Mouse (Mus musculus): ENCODE measurements at regions not wholly inside any gene's neighbourhood (a gene's known extent, or its start where the extent isn't known, plus 50 kb on each side); places are given as distances from the start of the nearest gene placed in this dataset.

DNA sequence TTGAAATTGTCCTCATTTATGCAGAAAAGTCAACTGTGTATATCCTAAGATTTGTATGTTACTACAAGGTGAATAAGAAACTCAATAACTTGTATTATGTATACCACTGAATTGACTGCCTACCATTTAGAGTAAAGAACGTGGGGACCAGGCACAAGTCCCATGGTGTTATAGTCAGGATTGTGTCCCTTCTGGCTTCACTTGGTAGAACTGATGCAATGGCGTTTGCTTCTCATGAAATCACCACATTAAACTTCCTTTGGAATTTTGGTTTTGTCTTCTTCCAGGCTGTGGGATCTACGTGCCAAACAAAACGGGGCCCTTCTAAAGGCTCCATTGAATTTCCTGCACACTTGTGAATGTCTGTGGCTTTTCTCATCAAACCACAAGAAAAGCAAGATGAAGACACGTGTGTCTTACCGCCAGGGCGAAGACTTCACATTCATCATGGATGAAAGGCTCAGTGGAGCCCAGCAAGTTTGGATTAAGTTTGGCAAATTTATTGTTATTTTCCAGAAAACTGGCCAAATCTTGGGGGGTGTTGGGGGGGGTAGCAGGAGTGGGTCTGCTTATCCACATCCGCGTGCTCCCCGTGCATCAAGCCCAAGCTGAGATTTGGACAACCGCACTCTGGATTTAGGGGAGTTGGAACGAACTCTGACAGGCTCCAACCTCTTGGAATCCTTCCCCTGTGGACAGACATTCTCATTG lies 353.3 kb downstream of the Ankrd50 start:
- DNase-seq (ENCODE audit: low read depth, low spot score), result no peak

DNA sequence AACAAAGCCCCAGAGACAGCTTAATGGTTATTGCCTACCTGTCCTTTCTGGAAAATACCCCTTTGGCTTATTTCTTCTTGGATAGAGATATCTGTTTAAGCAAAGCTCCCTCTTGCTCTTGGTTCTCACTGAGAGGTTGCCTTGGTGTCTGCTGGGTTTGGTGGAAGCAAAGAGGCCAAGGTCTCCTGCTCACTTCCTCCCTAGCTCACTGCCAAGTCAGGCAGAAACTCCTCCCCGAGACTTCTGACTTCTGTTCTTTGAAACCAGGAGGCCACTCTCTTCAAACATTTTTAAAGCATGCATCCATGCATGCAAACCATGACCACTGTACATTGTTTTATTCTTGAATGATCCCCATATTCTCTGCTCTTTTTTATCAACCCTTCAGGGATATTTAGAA lies 354.6 kb downstream of the Ankrd50 start:
- no peak for DNase-seq (ENCODE audit: low read depth, low spot score)

DNA sequence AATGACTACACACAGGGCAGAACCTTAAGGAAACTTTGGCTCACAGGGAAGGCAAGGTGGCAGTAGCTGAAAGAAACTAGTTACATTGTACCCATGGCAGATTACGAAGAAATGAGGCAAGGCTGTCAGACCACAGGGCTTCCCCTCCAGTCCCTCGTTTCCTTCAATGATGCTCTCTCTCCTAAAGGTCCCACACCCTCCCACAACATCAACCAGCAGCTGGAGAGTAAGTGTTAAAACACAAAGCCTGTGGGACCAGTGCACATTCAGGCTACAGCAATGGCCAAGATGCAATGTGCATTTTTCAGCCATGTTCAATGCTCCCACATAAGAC lies 355.5 kb downstream of the Ankrd50 start:
- DNase-seq (ENCODE audit: low read depth, low spot score), result no peak

DNA sequence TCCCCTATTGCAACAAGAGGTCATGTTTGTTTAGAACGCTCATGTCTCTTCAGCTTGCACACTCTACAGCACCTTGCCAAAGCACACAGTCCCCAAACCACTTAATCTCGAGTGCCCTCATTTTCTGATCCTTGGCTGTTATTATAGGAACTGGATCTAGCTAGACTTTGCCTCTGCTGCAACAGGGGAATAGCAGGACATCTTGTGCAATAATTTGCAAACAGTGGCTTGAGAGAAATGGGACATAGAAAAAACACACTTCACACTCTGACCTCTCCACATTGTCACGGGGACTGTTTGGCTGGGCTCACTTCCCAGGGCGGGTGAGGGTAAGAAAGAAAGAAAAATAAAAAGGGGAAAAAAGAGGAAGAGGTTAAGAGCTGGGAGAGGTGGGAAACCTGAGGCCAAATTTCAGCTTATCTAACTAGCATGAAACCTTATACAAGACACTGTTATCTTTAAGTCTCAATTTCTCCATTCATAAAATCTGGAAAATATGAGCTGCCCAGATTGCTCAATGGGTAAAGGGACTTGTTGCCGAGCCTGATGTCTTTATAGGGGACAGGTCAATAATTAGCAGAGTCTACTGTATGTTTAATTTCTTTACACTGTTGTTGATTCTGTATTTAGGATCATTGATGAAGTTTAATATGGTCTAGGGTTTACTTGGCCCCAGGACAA lies 356.0 kb downstream of the Ankrd50 start:
- DNase-seq (ENCODE audit: low read depth, low spot score), result no peak

DNA sequence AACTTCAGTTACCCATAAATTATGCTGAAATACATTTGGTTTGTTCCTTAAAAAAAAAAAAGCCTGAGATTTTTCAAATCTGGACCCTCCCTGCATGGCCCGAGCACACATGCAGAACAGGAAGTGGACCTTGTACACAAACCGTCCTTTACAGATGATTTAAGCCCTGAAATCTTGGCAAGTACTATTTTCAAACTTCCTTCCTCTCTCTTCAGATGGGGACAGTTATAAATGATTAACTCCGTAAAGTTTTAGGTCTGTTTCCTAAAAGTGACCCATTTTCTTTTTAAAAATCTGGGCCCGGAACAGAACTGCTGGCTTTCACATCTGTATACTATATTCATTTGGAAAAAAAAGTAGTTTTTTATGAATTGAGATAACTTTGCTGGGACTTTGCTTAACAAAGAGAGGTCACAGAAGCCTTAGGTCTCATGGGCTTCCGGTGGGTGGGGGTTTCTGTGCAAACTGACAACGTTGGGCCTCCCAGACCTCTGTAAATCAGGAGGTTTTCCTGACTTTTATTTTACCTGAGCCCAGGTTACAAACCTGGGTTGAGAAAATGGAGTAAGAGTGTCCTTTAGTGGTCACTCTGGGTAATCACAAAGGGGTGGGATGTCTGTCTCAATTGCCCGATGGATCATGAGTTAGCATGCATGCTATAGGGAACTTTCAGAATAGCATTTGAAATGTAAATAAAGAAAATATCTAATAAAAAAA lies 368.4 kb downstream of the Ankrd50 start:
- peak; percentile 16 for DNase-seq (ENCODE audit: low read depth, low spot score)

DNA sequence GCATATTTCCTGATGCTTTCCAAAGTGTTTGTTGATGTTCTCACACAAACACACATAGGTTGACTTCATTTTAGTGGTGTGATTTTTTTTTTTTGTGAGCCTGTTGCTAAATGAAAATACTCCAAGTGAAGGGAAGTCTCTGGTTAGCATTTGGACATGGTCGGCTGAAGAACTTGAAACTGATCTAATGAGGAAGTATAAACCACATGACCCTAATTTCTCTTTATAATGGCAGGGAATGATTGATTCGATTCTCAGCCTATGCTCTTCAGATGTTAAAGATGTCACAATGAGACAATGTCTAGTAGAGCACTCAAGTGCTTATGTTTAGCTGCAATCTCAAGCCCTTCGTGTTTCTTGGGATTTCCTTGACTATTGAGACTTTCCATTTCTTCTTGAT lies 372.1 kb downstream of the Ankrd50 start:
- no peak for DNase-seq (ENCODE audit: low read depth, low spot score)

DNA sequence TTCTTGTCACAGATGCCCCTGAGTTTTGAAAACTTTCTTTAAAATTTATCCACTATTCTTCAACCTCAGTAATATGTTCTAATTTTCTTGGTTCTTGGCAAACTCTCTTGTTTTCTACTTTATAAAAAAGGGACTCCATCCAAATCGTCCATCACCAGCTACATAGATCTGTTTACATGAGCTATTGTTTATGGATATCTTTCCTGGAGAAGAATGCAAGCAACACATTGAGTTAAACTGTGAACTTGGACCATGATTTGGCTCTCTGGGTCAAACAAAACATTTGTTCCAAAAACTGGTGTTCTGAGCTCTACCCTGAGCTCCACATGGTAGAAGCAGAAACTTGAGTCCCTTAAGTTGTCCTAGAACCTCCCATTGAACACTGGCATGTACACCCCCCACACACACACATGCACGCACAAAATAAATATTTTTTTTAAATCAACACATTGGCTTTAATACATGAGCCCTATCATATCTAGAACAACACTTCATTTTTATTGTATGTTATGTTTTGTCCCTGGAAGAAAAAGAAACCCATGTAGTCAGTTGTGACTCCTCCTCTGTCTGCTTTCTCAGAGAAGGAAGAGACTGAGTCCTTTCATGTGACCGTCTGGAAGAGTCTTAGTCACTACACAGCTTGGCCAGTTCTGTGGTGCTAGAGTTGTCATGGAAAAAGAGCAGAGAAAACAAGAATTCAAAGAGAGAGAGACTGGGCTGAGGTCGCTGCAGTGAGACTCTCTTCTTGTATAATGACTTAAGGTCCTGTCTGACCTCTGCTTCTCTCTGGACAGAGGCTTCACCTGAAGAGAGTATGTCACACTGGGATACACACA lies 379.4 kb downstream of the Ankrd50 start:
- no peak for DNase-seq (ENCODE audit: low read depth, low spot score)

DNA sequence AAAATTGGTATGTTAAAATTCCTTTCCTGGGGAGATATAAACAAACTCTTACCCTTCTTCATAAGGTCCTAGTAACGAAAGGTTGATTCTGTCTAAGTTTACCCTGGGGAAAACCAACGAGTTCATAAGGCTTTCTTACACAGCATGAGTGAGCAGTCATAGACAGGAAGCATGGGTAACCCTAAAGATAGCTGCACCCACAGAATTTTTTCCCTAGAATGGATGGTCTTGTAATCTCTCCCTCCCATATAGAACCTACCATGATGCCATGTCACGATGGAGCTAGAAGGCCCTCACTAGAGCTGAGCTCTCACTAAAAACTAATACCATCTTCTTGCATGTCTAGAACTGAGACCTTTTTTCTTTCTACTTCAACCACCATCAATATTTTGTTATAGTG lies 380.1 kb upstream of the Gm5148 start:
- no peak for DNase-seq (ENCODE audit: low read depth, low spot score)

DNA sequence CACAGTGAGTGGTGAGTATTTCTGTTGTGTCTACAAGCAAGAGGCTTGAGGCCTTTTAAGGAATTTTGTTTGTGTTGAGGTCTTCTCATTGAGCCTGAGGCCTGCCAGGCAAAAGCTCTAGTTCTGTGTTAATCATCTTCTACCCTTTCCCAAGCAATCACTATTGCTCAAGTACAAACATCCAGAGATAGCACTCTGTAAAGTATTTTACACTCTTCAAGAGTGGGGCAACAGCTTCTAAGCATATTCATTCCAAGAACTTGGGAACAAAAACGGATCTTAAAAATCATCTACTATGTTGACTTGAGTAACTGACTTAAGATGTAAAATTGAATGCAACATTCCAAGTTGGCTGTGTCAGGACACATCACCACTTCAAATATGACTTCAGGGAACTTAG lies 378.7 kb upstream of the Gm5148 start:
- no peak for DNase-seq (ENCODE audit: low read depth, low spot score)

DNA sequence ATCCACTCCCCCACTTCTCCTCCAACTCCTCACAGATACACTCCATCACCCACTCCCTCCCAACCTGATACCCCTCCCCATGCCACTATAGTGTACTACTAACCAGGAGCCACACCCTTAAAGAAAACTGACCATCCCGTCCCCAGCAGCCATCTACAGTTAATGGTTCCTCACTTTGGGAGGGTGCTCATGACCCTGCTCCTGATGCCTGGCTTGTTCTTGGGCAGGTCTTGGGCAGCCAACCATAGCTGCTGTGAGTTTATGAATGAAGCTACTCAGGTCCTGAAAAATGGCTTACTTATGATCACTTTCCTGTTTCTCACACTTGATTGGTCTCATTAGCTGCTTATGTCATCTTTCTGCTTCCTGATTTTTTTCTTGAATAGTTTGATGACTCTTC lies 377.9 kb upstream of the Gm5148 start:
- DNase-seq (ENCODE audit: low read depth, low spot score), result no peak

DNA sequence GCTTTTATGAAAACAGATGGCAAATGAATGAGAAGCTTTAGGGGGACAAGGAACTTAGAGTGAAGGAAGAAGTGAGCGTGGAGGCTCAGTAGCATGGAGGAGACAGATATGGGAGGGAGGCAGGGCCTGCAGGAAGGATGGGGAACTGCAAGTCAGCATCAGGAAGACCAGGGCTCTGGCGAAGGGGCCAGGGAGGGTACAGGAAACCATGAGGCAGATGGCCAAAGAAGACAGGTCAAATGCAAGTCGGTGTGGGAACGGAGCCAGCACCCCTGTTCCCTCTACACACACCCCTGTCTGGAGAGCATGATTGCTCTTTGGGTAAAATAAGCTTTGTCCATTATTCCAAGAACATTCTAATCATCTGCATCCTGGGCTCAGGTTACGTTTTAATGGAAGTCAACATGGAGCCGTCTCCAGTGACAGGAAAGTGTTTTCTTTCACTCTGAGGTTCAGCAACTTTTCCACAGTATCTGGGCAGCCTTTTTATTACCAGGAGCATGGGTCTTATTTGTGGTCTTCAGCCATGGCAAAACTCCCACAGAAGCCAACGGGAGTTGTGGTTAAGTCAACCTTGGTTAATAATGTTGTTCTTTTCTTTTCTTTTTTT lies 370.2 kb upstream of the Gm5148 start:
- DNase-seq (ENCODE audit: low read depth, low spot score), result no peak

DNA sequence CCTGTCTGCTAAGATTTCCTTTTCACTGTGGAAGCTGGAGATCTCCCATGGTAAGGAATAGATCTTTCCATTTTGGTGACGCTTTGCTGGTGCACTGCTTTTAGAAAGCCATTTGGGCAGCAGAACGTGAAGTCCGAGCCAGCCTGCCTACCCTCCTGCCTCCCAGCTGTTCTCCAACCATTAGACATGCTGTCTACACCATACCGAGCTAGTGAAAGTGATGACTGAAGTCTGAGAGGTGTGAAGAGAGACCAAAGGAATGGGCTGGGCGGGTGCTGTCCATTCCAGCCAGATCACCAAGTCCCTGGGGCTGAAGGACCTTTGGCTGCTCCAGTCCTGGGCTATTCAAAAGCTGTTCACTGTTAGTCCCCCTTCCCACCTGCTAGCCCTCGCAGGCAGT lies 360.3 kb upstream of the Gm5148 start:
- DNase-seq (ENCODE audit: low read depth, low spot score), result no peak

DNA sequence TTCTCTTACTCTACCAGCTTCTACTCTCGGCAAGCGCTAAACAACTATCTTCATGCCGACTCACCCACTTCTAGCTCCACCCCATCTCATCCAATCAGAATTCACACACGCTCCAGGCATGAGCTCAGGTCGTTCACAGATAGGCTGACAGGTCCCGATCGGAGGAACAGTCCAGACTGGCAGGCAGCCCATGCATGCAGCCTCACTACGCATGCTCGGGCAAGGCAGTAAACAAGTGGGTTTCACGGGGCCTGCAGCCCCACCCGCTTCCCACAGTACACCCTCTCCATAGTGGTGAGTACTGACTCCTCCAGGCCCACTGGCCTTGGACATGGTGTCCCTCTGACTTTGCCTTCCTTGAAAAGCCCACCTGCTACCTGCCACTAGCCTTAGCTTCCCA lies 358.1 kb upstream of the Gm5148 start:
- DNase-seq (ENCODE audit: low read depth, low spot score), result no peak

DNA sequence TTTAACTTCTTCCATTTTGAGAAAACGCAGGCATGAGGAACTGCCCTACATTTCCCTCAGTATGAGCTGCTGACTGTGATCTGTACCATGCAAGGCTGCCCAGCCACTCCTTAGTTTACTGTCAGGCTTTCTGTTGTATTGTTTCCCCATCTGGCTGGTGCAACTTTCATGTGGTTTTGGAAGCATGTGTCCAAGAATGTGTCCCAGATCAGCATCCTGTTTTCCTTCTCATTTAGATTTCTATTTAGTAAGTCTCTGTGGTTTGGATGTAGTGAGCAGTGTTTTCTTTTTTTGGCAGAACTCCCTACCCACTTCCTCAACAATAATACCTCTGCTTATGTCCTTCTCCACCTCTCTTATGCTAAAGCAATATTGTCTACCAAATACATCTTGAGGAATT lies 352.5 kb upstream of the Gm5148 start:
- DNase-seq (ENCODE audit: low read depth, low spot score), result no peak

DNA sequence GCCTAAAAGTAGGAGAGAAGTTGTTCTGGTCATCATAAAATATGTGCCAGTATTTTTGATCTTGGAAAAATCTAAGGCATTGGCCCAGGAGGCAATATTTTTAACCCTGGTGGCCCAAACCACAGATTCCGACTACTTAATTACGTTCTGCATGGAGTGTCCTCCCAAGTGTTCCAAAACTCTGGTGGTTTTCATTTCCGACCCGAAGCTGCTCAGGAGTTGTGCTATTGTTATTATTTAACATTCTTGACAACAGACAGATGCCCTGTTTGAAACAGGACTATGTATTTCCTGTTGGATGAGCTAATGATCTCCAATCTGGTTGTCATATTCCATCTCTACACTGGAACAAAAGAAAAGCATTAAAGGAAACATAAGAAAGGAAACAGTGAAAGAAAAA lies 349.7 kb upstream of the Gm5148 start:
- DNase-seq (ENCODE audit: low read depth, low spot score), result no peak

DNA sequence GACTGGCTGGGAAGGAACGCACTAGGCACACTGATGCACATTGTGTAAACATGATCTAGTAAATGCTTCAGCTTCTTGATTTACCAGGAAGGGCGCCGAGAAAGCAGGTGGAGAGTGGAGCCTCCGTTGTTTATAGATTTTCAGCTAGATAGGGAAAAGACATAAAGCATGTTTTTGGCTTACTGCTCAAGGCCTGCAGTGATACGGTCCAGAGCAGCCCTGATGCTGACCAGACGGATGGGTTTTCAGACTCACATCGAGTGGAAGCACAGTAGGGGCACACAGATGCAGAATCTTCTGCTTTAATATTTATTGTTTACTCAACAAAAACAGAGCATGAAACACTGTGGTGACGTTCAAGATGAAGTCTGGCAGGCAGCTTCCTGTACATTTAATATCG lies 331.3 kb upstream of the Gm5148 start:
- DNase-seq (ENCODE audit: low read depth, low spot score), result no peak

DNA sequence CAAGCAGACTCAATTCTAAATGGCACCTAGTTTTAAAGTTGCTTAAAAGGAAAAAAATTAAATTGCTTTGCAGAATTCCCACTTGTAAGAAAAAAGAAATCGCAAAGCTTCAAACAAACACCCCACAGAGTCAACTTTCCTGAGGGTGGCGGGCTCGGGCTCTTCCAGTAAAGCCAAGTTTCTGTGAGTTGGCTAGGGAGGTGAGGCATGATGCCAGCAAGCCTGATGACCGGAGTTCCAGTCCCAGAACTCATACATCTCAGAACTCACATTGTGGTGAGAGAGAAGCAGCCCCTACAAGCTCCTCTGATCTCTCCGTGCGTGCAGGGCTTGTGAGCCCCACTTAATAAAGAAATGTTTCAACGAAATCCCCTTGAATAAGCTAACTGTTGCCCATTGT lies 328.7 kb upstream of the Gm5148 start:
- no peak for DNase-seq (ENCODE audit: low read depth, low spot score)

DNA sequence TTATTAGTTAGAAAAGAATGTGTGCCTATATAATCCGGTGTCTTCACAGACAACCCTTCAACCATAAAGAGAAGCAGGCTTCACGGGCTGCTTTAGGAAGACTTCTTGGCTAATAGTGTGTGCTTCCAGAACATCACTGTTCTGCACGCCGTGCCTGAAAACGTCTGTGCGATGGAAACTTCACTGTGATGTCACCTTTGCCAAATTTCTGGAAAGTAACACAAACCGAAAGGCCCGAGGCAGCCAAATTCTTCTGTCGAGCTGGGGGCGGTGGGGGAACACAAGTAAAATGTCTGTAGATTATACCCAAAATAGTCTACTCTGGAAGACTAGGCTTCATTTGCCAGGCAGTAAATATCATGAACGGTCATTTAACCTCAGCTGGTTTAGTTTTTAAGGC lies 327.5 kb upstream of the Gm5148 start:
- DNase-seq (ENCODE audit: low read depth, low spot score), result no peak

DNA sequence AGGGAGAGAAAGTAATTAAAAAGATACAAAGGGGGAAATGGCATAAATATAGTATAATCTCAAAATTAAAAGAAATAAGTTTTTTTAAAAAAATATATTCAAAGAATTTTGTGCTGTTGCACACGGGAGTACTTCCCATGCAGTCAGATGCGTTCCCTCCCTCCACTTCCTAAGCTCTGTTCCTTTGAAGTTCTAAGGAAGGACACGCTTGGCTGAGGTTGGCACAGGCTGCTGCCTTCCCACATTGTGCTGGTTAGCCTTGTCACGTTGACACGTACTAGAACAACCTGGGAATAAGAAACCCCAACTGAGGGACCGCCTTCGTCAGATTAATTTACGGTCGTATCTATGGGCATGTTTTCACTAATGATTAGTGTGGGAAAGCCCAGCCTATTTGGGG lies 326.6 kb upstream of the Gm5148 start:
- DNase-seq (ENCODE audit: low read depth, low spot score), result no peak

DNA sequence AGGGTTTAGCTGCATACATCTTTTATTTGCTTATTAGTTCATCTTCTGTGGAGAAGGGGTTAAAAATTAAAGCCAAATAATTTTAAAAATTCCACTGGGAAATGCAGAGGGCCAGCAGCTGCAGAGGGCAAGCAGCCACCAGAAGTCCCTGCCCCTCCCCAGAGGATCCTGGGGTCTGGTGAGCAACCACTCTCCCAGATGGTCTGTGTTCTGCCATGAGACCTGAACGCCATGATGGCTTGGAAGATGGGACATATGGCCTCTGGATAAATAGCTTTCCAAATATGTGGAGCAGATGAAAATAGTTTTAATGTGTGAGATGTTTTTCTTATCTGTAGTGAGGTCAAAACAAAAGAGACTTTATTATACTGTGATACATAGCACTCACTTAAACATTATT lies 326.1 kb upstream of the Gm5148 start:
- no peak for DNase-seq (ENCODE audit: low read depth, low spot score)

DNA sequence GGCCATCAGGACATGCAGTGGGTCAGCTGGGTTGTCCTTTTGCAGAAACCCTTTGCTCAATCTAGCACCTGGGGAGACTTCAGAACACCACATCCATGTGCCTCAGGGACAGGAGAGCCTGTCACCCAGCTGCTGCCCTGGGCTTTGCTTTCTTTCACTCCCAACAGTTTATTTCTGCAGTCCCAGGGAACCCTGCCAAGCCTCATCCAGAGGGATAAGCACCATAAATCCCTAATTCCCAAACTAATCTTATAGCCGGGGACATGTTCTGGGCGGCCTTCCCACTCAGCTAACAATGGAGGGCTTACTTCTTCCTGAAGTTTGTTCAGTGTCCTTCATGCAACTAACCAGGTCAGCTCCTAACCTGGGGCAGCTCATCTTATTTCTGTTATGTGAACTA lies 325.0 kb upstream of the Gm5148 start:
- no peak for DNase-seq (ENCODE audit: low read depth, low spot score)

DNA sequence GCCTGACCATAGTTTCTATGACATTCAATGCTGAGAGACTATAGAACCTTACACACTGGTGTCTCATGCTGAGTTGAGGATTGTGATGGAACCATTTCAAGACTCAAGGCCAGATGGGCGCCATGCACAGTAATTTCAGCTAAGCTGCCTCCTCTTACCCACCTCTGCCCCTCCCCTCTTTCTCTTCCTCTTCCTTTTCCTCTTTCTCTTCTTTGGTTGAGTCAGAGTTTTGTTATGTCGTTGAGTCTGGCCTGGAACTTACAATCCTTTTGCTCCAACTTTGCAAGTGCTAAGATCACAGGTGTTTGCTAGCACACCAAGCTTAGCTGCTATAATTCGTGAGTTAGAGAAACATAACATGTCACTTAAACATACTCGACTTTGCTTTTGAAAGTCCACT lies 323.2 kb upstream of the Gm5148 start:
- no peak for DNase-seq (ENCODE audit: low read depth, low spot score)
